Mouse (Mus musculus): ENCODE measurements around the gene Rtn4ip1.

GRCm38 (mm10) chr10:43892971-43893370, 8.6 kb upstream of the Rtn4ip1 start:
- TF ChIP-seq CTCF (IDR thresholded peaks at IDR 0.05; ENCODE audit: insufficient read depth, low read length) (no peak), POLR2A (IDR thresholded peaks at IDR 0.05; ENCODE audit: borderline replicate concordance, extremely low read depth, low read depth, low read length) (no peak)

All from lung, adult 2 months (tissue).